Mouse (Mus musculus) adrenal gland, postnatal 14 days (tissue): ENCODE measurements around the gene Gsx2. TPM values are rescaled to one million over a fixed set of nuclear protein-coding genes. Genes with fewer than 3 reads are reported as not detected.
A peak's percentile ranks its signal among the peaks of the same experiment; 100 is the strongest.

Experiments used
- DNase-seq: peaks from one replicate; pipeline ENCODE4 v3.0.0; 2021; ENCODE audit warnings: mixed read lengths
- total RNA-seq: library from RNA; stranded (reverse); gene quantifications from 2 replicates; pipeline ENCODE4 v1.2.3, GENCODE M21; 2021

Gsx2 gene
- total RNA-seq, 1 experiment from 2014 or later = not detected

GRCm38 (mm10) chr5:75076326-75077050 is 1.1 kb downstream of the Gsx2 start:
- no peak for DNase-seq

- DNase-seq = no peak
Measured at GRCm38 (mm10) chr5:75077051-75077380, 1.6 kb downstream of the Gsx2 start.

GRCm38 (mm10) chr5:75079564-75079963 is 4.2 kb downstream of the Gsx2 start:
- DNase-seq = no peak

GRCm38 (mm10) chr5:75082439-75082838 is 7.0 kb downstream of the Gsx2 start:
- DNase-seq = no peak

GRCm38 (mm10) chr5:75083061-75083460 is 7.7 kb downstream of the Gsx2 start:
- DNase-seq = no peak

- DNase-seq = no peak
Measured at GRCm38 (mm10) chr5:75083591-75084392, 8.4 kb downstream of the Gsx2 start.

- DNase-seq = no peak
Measured at GRCm38 (mm10) chr5:75084393-75084870, 9.0 kb downstream of the Gsx2 start.

GRCm38 (mm10) chr5:75084871-75085520 is 9.6 kb downstream of the Gsx2 start:
- no peak for DNase-seq

- DNase-seq = no peak
Measured at GRCm38 (mm10) chr5:75085521-75085875, 10.1 kb downstream of the Gsx2 start.

- no peak for DNase-seq
Measured at GRCm38 (mm10) chr5:75085906-75086305, 10.5 kb downstream of the Gsx2 start.

GRCm38 (mm10) chr5:75106511-75106910 is 31.1 kb downstream of the Gsx2 start:
- no peak for DNase-seq

- DNase-seq = no peak
Measured at GRCm38 (mm10) chr5:75109368-75109767, 34.0 kb downstream of the Gsx2 start.

GRCm38 (mm10) chr5:75111781-75112180 is 36.4 kb downstream of the Gsx2 start:
- no peak for DNase-seq

- DNase-seq = no peak
Measured at GRCm38 (mm10) chr5:75118840-75119239, 43.4 kb downstream of the Gsx2 start.

- DNase-seq = peak; percentile 41
Measured at GRCm38 (mm10) chr5:75121646-75122045, 46.2 kb downstream of the Gsx2 start.

Other genes with a start within 250 kb of the Gsx2 start
- 32.1 and 41.6 TPM in 2 replicates for gene Chic2, start 30.8 kb upstream of the Gsx2 start, total RNA-seq
- gene Pdgfra, start 76.7 kb downstream of the Gsx2 start, total RNA-seq = 26.8 and 33.8 TPM in 2 replicates